Mouse (Mus musculus): ENCODE results near the gene Xlr5a.
"Not testable (repeated sequence)": the region's sequence is repeated elsewhere in the genome, so short reads cannot be mapped to it uniquely, and the experiment has no call there.

Xlr5a gene

GRCm38 (mm10) chrX:73292876-73293275 is at the start of gene Xlr5a, which contains the start of gene Xlr5c:
Xlr5a (minus strand) TSS chrX:73292976.
Xlr5c (minus strand) TSS chrX:73292976.
- DNase-seq (ENCODE audit: low spot score in 2 of 2): not testable (repeated sequence)

GRCm38 (mm10) chrX:73342483-73342895 is 49.7 kb upstream of the Xlr5a start, which contains the start of gene Zfp275:
Zfp275 (plus strand) TSS chrX:73342621.
- DNase-seq (ENCODE audit: low spot score in 2 of 2): peak; percentile 29 to 60

GRCm38 (mm10) chrX:73342068-73342467 is 49.3 kb upstream of the Xlr5a start:
- DNase-seq (ENCODE audit: low spot score in 2 of 2): no peak

DNA sequence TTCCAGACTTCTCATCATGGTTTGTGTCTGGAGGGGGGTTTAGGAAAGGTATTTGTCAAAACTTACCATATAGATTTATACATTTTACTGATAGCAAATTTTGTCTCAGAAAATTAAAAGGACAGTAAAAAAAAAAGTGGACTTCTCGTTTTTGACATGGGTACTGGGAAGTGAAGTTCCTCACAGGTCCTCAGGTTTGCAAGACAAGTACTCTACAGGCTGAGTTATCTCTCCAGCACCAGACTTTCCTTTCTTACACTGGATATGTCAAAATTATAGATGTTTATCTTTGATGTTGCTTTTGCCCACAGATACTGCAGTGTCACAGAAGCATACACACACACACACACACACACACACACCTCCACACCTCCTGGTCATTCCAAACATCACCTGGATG is 48.7 kb upstream of the Xlr5a start:
- DNase-seq (ENCODE audit: low spot score in 2 of 2): no peak

DNA sequence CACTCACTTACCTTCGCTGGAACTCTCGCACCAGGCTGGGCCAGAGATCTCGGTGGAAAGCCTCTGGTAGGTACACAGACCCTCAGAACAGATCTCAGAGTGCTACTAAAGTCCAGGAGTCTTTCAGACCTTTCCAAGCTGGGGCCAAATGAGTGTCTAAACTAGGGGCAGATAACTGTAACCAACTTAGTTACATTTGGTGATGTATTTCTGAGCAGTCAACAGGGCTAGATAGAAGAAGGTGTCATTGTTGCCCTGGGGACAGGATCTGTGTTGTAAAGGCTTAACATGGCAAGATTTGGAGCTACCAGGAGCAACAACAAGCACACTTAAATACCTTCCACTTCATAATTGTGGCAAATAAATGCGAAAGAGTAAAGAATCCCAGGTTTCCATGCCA is 44.0 kb upstream of the Xlr5a start, which contains the start of gene Gm45015:
Gm45015 (minus strand) TSS at position 101 of the 400 bp plus-strand sequence.
- no peak for DNase-seq (ENCODE audit: low spot score in 2 of 2)

GRCm38 (mm10) chrX:73333548-73333947 is 40.8 kb upstream of the Xlr5a start:
- no peak for DNase-seq (ENCODE audit: low spot score in 2 of 2)

GRCm38 (mm10) chrX:73327215-73327614 is 34.4 kb upstream of the Xlr5a start:
- no peak for DNase-seq (ENCODE audit: low spot score in 2 of 2)

- DNase-seq (ENCODE audit: low spot score in 2 of 2): no peak
Measured at GRCm38 (mm10) chrX:73321029-73321428, 28.3 kb upstream of the Xlr5a start.

DNA sequence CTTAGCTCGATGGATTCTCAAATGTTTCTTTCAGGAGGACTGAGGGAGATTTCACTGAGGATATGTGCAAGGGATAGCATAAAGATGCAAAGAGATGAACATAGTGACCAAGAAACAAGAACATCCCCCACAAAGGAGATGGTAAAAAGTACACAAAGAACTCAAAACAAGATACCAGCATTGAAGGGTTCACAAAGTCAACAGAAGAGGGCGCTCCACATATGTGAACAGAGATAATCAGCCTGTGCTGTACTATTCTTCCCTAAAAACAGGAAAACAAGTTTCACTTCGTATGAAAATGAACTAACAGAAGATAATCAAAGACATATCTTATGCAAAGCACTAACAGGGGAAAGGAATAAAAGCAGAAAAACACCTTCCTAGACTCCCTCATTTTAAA is 19.7 kb upstream of the Xlr5a start:
- no peak for DNase-seq (ENCODE audit: low spot score in 2 of 2)

- not testable (repeated sequence) for DNase-seq (ENCODE audit: low spot score in 2 of 2)
Measured at GRCm38 (mm10) chrX:73295745-73296144, 3.0 kb upstream of the Xlr5a start.

GRCm38 (mm10) chrX:73265270-73265669 is 27.5 kb downstream of the Xlr5a start, which contains the start of gene Xlr3c:
Xlr3c (minus strand) TSS chrX:73265390.
- DNase-seq (ENCODE audit: low spot score in 2 of 2): not testable (repeated sequence)

DNA sequence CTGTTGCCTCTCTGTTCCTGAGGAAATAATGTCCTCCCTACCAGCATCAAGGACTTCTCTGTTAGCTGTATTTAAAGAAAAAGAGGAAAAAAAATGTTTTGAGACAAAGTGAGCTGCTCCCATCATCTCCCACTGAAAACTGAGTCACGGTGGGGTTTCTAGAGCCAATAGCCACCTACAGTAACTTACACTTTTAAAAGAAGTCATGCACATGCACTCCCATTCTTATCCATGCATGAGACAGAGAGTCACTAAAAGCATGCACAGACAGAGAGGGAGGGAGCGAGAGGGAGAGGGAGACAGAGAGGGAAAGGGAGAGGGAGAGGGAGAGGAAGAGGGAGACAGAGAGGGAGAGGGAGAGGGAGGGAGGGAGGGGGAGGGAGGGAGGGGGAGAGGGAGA is 30.3 kb downstream of the Xlr5a start:
- DNase-seq (ENCODE audit: low spot score in 2 of 2): not testable (repeated sequence)

DNA sequence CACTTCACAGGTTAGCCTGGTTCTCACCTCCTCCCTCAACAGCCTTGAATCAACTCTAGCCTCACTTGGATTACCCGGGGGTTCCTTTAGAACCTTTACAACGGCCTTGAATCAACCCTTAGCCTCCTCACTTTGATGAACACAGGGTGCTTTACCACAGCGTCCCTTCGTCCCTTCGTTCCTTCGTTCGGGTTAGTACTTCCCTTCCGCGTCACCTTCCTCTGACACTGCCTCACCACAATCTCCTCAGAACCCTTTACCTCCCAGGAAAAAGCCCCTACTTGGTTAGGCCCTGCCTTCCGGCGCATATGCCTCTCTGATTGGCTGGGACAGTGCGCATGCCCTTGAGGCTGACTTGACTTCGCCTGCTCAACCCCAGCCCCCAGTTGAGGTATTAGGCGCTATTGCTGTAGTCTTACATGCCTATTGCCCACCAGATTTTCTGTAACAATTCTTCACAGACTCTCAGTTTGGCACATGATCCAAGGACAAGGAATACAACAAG is 49.9 kb downstream of the Xlr5a start, which contains the start of gene Xlr4c:
Xlr4c (minus strand) TSS at position 310 of the 505 bp plus-strand sequence.
- DNase-seq (ENCODE audit: low spot score in 2 of 2): not testable (repeated sequence)

DNA sequence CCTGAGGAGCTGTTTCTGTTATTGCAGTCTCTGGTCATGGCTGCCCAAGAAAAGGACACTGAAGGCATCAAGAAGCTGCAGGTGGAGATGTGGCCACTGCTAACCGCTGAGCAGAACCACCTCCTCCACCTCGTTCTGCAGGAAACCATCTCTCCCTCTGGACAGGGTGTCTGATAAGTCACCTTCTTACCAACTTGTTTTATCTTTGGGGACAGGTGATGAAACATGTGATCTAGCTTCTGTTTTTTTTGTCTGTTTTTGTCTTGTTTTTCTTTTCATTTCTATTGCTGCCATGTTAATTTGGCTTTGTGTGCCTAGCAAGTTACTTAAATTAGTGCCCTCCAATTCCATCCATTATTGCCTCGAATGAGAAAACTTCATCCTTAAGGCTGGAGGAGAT is 63.5 kb downstream of the Xlr5a start:
- DNase-seq (ENCODE audit: low spot score in 2 of 2): no peak

DNA sequence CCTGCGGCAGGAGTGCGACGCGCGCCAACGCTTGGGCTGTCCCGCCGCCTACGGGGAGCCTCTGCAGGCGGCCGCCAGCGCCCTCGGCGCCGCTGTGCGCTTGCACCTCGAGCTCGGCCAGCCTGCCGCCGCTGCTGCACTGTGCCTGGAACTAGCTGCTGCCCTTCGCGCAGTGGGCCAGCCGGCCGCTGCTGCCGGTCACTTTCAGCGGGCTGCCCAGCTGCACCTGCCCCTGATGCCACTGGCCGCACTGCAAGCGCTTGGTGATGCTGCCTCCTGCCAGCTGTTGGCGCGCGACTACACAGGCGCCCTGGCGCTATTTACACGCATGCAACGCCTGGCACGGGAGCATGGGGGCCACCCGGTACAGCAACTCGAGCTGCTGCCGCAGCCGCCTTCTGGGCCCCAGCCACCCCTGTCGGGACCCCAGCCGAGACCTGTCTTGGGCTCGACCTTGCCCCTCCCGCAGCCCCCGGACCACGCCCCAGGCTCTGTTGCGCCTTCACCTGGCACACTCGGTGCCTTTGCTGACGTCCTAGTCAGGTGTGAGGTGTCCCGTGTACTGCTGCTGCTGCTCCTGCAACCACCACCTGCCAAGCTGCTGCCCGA is 64.1 kb downstream of the Xlr5a start:
- DNase-seq (ENCODE audit: low spot score in 2 of 2): peak; percentile 16 to 51

DNA sequence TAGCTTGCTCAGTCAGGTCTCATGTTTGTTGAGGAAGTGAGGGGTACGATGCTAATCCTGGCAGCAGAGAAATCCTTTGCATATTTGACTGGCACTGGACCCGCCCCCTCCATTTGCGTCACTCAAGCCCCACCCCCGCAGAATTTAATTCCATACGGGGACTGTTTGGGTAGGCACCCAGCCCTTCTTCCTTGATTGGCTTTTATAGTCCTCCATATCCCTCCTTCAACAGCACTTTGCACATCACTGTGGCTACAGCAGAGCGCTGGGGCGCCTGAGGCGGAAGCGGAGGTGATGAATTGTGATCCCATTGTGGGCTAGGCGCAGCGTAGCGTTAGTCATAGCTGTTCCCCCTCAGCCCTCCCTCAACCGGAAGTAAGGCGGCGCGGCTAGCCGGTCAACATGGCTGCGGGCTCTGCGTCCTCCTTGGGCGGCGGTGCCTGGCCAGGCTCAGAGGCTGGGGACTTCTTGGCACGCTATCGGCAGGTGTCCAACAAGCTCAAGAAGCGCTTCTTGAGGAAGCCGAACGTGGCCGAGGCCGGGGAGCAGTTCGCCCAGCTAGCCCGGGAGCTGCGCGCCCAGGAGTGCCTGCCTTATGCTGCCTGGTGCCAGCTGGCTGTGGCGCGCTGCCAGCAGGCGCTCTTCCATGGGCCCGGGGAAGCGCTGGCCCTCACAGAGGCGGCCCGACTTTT is 64.7 kb downstream of the Xlr5a start, which contains the start of gene F8a:
F8a (plus strand) TSS at position 378 of the 692 bp plus-strand sequence.
- DNase-seq (ENCODE audit: low spot score in 2 of 2): peak; percentile 70 to 75

- no peak for DNase-seq (ENCODE audit: low spot score in 2 of 2)
Measured at GRCm38 (mm10) chrX:73225365-73225764, 67.4 kb downstream of the Xlr5a start.

DNA sequence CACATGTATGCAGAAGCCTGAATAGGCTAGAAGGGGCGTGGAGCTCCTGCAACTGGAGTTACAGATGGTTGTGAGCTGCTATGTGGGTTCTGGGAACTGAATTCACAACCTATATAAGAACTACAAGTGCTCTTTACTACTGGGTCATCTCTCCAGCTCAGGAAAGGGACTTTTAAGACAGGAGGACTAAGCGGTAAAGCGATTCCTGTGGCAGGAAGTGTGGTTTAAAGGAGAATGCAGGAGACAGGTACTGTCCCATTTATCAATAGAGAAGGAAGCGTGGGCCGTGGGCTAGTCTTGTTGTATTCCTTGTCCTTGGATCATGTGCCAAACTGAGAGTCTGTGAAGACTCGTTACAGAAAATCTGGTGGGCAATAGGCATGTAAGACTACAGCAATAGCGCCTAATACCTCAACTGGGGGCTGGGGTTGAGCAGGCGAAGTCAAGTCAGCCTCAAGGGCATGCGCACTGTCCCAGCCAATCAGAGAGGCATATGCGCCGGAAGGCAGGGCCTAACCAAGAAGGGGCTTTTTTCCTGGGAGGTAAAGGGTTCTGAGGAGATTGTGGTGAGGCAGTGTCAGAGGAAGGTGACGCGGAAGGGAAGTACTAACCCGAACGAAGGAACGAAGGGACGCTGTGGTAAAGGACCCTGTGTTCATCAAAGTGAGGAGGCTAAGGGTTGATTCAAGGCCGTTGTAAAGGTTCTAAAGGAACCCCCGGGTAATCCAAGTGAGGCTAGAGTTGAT is 78.8 kb downstream of the Xlr5a start, which contains the start of gene Xlr4b:
Xlr4b (plus strand) TSS at position 515 of the 746 bp plus-strand sequence.
- DNase-seq (ENCODE audit: low spot score in 2 of 2): not testable (repeated sequence)

- DNase-seq (ENCODE audit: low spot score in 2 of 2): not testable (repeated sequence)
Measured at GRCm38 (mm10) chrX:73191934-73192333, 100.8 kb downstream of the Xlr5a start, which contains the start of gene Xlr3b. Xlr3b (plus strand) TSS chrX:73192207.

DNA sequence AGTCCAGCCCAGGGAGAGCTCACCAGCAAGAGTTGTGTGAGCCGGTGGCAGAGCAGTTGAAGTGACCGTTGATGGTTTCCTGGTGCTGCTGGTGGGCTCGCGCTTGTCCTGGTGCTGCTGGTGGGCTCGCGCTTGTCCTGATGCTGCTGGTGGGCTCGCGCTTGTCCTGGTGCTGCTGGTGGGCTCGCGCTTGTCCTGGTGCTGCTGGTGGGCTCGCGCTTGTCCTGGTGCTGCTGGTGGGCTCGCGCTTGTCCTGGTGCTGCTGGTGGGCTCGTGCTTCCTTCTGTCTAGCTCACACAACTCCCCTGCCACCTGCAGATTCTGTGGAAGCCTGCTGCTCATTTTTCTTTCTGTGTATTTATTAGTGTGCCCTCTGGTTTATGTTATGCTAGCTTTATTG is 115.9 kb downstream of the Xlr5a start, which contains the start of gene Spin2d:
Spin2d (minus strand) TSS at position 101 of the 400 bp plus-strand sequence.
- not testable (repeated sequence) for DNase-seq (ENCODE audit: low spot score in 2 of 2)

- not testable (repeated sequence) for DNase-seq (ENCODE audit: low spot score in 2 of 2)
Measured at GRCm38 (mm10) chrX:73149350-73149749, 143.4 kb downstream of the Xlr5a start, which contains the start of gene DXBay18. DXBay18 (minus strand) TSS chrX:73149450.

Measured in urinary bladder, adult 18-20 months (tissue).